Mouse (Mus musculus): Measurements from ENCODE around the gene Cryaa. TPM values are rescaled to one million over a fixed set of nuclear protein-coding genes. Genes with fewer than 3 reads are reported as not detected.
A peak's percentile ranks its signal among the peaks of the same experiment; 100 is the strongest.

The Cryaa gene
- 0.14 TPM in 1 of 2 replicates, not detected in the other for polyA plus RNA-seq (2014; fragmentation: Nextera tagmentation; extraction: Ambion mirVana)

DNA sequence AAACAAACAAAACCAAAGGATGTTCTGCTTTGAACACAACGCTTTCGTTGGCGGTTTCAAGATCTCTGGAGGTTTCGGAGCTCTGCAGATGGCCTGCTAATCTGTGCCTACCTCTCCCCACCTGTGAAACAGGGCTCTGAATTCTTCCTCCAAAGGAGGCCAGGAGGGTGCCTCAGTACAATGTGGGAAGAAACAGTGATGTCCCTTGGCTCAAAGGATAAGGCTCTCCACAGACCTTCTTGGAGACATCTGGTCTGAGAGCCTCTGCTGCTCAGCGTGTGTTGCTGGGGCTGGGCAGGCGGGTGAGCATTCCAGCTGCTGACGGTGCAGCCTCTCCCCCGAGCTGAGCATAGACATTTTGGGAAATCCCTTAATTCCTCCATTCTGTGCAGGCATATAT is at the start of gene Cryaa:
Gene Cryaa (plus strand): TSS at position 301 of the 400 bp plus-strand sequence.
- no peak within 1 kb of the TSS for H3K27ac ChIP-seq (ENCODE audit: low read depth, low read length)
- ATAC-seq (no peak), DNase-seq (ENCODE audit: low spot score) (no peak)
- no peaks in the 10 kb centered on the region for H3K27me3 ChIP-seq (replicated peaks; ENCODE audit: control insufficient read depth, insufficient read depth, low read length)
- no peak within 1 kb of the TSS for H3K4me2 ChIP-seq (ENCODE audit: low read length)
- H3K4me3 ChIP-seq (ENCODE audit: low read depth, low read length): no peak within 1 kb of the TSS
- no peaks in the 10 kb centered on the region for H3K36me3 ChIP-seq (ENCODE audit: control insufficient read depth, insufficient read depth, low read length)
- no peaks in the 10 kb centered on the region for H3K4me1 ChIP-seq (ENCODE audit: control insufficient read depth, insufficient read depth, low read length)
- no peak within 1 kb of the TSS for H3K9ac ChIP-seq (ENCODE audit: low read length)
- 85% methylated on average over 8 of the region's 8 CpGs for WGBS
- no peaks in the 10 kb centered on the region for H3K9me3 ChIP-seq (replicated peaks; ENCODE audit: control insufficient read depth, low read length)

DNA sequence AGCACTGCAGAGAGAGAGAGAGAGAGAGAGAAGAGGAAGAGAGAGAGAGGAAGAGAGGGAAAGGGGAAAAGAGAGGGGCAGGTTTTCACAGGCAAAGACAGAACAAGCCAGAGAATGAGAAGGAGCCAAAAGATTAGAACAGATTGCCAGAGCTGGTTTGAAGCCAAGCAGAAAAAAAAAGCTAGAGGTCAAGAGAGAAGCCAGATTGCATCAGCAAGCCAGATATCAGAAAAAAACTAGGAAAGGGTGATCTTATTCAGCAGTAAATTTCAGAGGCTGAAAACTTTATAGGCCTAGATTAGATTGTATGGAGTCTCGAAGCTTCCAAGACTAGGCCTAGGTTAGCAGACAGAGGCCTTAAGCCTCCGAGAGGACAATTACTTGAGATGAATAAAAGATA is 49.6 kb upstream of the Cryaa start:
- Histone ChIP-seq H3K27me3 (replicated peaks; ENCODE audit: control insufficient read depth, insufficient read depth, low read length) (no peaks in the 10 kb centered on the region), H3K4me2 (ENCODE audit: low read length) (no peak overlapping the region), H3K27ac (ENCODE audit: low read depth, low read length) (no peak overlapping the region), H3K4me3 (ENCODE audit: low read depth, low read length) (no peak overlapping the region), H3K9me3 (replicated peaks; ENCODE audit: control insufficient read depth, low read length) (no peaks in the 10 kb centered on the region), H3K36me3 (ENCODE audit: control insufficient read depth, insufficient read depth, low read length) (no peaks in the 10 kb centered on the region), H3K9ac (ENCODE audit: low read length) (no peak overlapping the region), H3K4me1 (ENCODE audit: control insufficient read depth, insufficient read depth, low read length) (no peaks in the 10 kb centered on the region)
- DNase-seq (ENCODE audit: low spot score) (no peak), ATAC-seq (no peak)
- 87% methylated on average over 2 of the region's 2 CpGs for WGBS

DNA sequence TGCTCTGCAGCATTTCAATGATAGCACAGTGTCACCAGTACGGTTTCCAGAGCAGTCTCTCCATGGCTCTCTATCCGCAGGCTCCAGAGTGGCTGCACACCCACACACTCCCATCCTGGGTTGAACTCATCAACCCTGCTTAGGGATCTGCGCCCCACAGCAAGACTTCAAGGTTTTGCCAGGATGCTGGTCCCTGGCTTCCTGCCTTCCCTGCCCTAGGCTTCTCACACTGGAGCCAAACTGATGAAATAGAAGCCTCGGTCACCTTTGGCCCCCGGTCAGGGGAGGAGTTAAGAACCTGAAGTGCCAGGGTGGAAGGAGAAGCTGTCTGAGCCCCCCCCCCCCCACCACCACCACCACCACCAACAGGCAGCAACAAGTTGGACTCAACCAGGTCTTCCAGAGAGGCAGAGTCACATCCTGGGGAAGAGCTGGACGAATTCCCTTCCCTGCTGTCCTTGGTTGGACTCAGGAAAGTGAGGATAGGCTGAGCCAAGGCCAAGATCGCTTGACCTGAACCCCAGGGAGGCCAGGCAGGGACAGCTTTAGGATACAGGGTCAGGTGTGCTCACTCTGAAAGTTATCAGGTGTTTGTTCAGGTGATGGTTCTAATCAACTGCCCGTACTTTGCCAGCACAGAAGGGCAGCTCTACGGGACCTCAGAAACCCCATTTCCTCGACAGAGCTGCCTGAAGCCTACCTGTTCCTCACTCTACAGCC is 46.4 kb upstream of the Cryaa start:
- H3K36me3 ChIP-seq (ENCODE audit: control insufficient read depth, insufficient read depth, low read length): no peaks in the 10 kb centered on the region
- no peaks in the 10 kb centered on the region for H3K9me3 ChIP-seq (replicated peaks; ENCODE audit: control insufficient read depth, low read length)
- H3K4me1 ChIP-seq (ENCODE audit: control insufficient read depth, insufficient read depth, low read length): peaks cover 2% of the 10 kb centered on the region
- WGBS: 88% methylated on average over 10 of the region's 10 CpGs
- DNase-seq (ENCODE audit: low spot score): no peak
- no peak overlapping the region for H3K4me3 ChIP-seq (ENCODE audit: low read depth, low read length)
- no peak overlapping the region for H3K4me2 ChIP-seq (ENCODE audit: low read length)
- no peak overlapping the region for H3K9ac ChIP-seq (ENCODE audit: low read length)
- H3K27ac ChIP-seq (ENCODE audit: low read depth, low read length): no peak overlapping the region
- peaks cover 6% of the 10 kb centered on the region; the same call in 1 of the 2 replicates for H3K27me3 ChIP-seq (replicated peaks; ENCODE audit: control insufficient read depth, insufficient read depth, low read length)
- ATAC-seq: no peak

DNA sequence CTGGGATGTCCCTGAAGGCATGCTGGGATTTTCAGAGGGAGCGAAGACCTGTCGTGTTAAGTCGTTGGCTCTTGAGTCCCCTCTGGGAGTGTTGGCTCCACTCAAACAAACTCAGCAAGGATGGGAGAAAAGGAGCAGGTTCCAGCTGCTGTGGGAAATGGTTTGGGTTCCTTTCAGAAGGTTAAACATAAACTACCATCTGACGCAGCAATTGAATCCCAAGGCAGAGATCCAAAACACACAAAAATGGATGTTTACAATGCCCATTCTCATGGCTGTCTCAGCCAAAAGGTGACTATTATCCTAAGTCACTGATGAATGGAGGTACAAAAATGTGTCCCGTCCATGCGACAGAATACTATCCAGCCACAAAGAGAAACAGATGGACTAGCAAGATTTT is 44.6 kb upstream of the Cryaa start:
- H3K9ac ChIP-seq (ENCODE audit: low read length): no peak overlapping the region
- DNase-seq (ENCODE audit: low spot score): no peak
- peaks cover 12% of the 10 kb centered on the region; the same call in 1 of the 2 replicates for H3K27me3 ChIP-seq (replicated peaks; ENCODE audit: control insufficient read depth, insufficient read depth, low read length)
- no peak overlapping the region for H3K27ac ChIP-seq (ENCODE audit: low read depth, low read length)
- H3K4me3 ChIP-seq (ENCODE audit: low read depth, low read length): no peak overlapping the region
- H3K36me3 ChIP-seq (ENCODE audit: control insufficient read depth, insufficient read depth, low read length): no peaks in the 10 kb centered on the region
- 86% methylated on average over 6 of the region's 6 CpGs for WGBS
- ATAC-seq: no peak
- no peak overlapping the region for H3K4me2 ChIP-seq (ENCODE audit: low read length)
- H3K4me1 ChIP-seq (ENCODE audit: control insufficient read depth, insufficient read depth, low read length): peaks cover 16% of the 10 kb centered on the region
- no peaks in the 10 kb centered on the region for H3K9me3 ChIP-seq (replicated peaks; ENCODE audit: control insufficient read depth, low read length)

DNA sequence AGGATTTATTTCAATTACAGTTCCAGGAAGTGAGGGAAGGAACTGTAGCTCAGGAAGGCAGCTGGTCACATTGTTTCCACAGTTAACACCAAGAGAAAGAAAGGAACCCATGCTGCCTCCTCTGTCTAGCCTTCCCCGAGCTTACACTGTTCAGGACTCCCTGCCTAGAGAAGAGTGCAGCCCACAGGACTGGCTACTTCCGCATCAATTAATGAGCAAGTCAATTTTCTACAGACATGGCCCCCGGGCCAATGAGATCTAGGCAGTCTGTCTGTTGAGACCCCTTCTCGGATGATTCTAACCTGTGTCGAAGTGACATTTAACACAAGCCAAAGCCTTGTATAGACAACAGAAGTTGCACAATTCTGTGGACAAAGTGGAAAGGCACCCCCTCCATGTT is 42.7 kb upstream of the Cryaa start:
- no peak overlapping the region for H3K9ac ChIP-seq (ENCODE audit: low read length)
- H3K27me3 ChIP-seq (replicated peaks; ENCODE audit: control insufficient read depth, insufficient read depth, low read length): peaks cover 12% of the 10 kb centered on the region; the same call in 1 of the 2 replicates
- ATAC-seq (no peak), DNase-seq (ENCODE audit: low spot score) (no peak)
- no peaks in the 10 kb centered on the region for H3K36me3 ChIP-seq (ENCODE audit: control insufficient read depth, insufficient read depth, low read length)
- H3K9me3 ChIP-seq (replicated peaks; ENCODE audit: control insufficient read depth, low read length): no peaks in the 10 kb centered on the region
- H3K4me3 ChIP-seq (ENCODE audit: low read depth, low read length): no peak overlapping the region
- H3K4me2 ChIP-seq (ENCODE audit: low read length): no peak overlapping the region
- H3K27ac ChIP-seq (ENCODE audit: low read depth, low read length): no peak overlapping the region
- peaks cover 26% of the 10 kb centered on the region for H3K4me1 ChIP-seq (ENCODE audit: control insufficient read depth, insufficient read depth, low read length)
- WGBS: 61% methylated on average over 5 of the region's 5 CpGs

DNA sequence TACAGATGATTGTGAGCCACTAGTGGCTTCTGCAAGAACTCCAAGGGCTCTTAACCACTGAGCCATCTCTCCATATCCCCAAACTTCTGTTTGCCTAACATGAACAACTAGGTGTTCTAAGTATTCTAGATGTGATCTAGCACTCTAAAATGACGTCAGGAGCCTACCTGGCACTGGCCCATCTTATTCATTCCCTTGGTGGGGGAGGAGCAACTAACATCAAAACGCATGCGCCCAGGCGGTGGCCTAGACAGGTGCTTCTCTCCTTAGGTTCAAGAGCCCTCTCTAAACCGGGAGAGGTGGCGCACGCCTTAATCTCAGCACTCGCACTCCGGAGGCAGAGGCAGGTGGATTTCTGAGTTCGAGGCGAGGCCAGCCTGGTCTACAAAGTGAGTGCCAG is 41.8 kb upstream of the Cryaa start:
- Histone ChIP-seq H3K27ac (ENCODE audit: low read depth, low read length) (no peak overlapping the region), H3K4me1 (ENCODE audit: control insufficient read depth, insufficient read depth, low read length) (peaks cover 26% of the 10 kb centered on the region), H3K4me3 (ENCODE audit: low read depth, low read length) (no peak overlapping the region), H3K36me3 (ENCODE audit: control insufficient read depth, insufficient read depth, low read length) (no peaks in the 10 kb centered on the region), H3K9me3 (replicated peaks; ENCODE audit: control insufficient read depth, low read length) (no peaks in the 10 kb centered on the region), H3K27me3 (replicated peaks; ENCODE audit: control insufficient read depth, insufficient read depth, low read length) (peaks cover 12% of the 10 kb centered on the region; the same call in 1 of the 2 replicates), H3K4me2 (ENCODE audit: low read length) (peak overlapping the region; percentile 96; the same call in 1 of the 2 replicates), H3K9ac (ENCODE audit: low read length) (no peak overlapping the region)
- no peak for ATAC-seq
- DNase-seq (ENCODE audit: low spot score): no peak
- 70% methylated on average over 11 of the region's 11 CpGs for WGBS

DNA sequence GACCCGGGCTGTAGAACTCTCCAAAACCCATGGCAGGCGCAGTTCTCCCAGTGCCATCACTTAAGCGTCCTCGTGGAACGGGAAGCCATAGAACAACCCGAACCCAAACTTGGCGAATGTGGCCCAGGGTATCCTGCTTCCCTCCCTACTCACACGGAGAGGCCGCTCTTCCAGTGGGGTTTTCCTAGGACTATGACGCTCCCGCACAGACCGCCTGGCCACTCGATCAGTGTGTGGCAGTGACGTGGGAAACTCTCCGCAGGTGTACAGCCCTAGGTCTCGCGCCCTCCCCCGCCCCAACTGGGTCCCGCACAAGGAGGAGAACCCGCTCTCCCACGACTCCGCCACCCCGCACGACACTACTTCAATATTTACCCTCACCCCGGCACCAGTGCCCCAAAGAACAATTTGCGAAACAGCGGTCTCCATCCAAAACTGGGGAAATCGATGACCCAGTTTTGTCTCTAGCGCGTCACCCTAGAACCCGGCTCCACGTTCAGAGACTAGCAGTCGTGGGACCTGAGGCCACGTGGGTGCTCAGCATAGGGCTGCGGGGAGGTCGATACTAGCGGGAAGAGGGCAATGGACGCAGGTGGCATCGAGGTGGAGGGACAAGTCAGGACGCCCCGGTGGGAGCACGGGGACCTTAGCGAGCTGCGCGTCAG is 41.2 kb upstream of the Cryaa start:
- H3K9ac ChIP-seq (ENCODE audit: low read length): peak overlapping the region; percentile 67
- H3K27ac ChIP-seq (ENCODE audit: low read depth, low read length): no peak overlapping the region
- no peaks in the 10 kb centered on the region for H3K9me3 ChIP-seq (replicated peaks; ENCODE audit: control insufficient read depth, low read length)
- peak; percentile 36 for ATAC-seq
- H3K4me2 ChIP-seq (ENCODE audit: low read length): peak overlapping the region; percentile 96
- H3K4me1 ChIP-seq (ENCODE audit: control insufficient read depth, insufficient read depth, low read length): peaks cover 26% of the 10 kb centered on the region
- peak overlapping the region; percentile 43 for H3K4me3 ChIP-seq (ENCODE audit: low read depth, low read length)
- H3K27me3 ChIP-seq (replicated peaks; ENCODE audit: control insufficient read depth, insufficient read depth, low read length): peaks cover 12% of the 10 kb centered on the region; the same call in 1 of the 2 replicates
- WGBS: 4% methylated on average over 44 of the region's 45 CpGs
- DNase-seq (ENCODE audit: low spot score): peak; percentile 28
- H3K36me3 ChIP-seq (ENCODE audit: control insufficient read depth, insufficient read depth, low read length): no peaks in the 10 kb centered on the region

DNA sequence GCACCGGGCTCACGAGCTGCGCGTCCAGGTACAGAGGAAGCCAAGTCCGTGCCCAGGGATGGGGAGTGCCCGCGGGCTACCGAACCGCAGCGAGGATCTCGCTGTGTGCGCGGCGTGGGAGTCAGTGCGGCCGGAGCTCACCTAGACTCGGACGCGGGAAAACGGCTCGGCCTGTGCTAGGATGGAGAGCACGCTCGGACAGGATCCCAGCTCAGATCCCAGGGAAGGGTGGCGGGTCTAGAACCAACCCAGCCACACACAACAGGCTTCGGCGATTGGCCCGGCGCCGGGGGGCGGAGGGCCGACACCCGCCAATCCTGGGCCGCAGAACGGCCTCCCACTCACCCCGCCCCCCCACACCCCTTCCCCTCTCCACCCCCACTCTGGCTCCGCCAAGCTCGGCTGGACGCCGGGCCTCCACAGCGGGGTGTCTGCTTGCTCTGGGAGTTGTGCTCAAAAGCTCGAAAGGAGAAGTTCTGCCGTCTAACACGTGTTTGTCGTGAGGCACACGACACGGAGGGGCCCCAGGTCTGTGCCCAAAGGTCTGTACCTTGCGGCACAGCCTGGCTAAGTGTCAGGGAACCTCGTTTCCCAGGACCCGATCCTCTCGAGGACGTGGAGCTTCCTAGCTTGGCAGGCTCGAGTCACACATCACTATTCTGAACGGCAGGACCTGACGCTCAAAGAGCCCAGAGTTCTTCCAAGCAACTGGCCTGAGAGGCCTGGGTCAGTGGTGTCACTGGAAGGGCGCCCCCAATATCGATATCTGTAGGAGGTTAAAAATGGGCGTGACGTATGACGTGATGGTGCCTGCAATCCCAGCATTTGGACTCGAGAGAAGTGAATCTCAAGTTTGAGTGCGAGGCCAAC is 40.4 kb upstream of the Cryaa start, which contains the start of gene Cbs:
Gene Cbs (minus strand): TSS at position 297 of the 870 bp plus-strand sequence.
- H3K4me1 ChIP-seq (ENCODE audit: control insufficient read depth, insufficient read depth, low read length): peaks cover 26% of the 10 kb centered on the region
- H3K4me3 ChIP-seq (ENCODE audit: low read depth, low read length): peak within 1 kb of the TSS; percentile 43
- H3K27me3 ChIP-seq (replicated peaks; ENCODE audit: control insufficient read depth, insufficient read depth, low read length): peaks cover 12% of the 10 kb centered on the region; the same call in 1 of the 2 replicates
- peak within 1 kb of the TSS; percentile 96 for H3K4me2 ChIP-seq (ENCODE audit: low read length)
- 2% methylated on average over 51 of the region's 61 CpGs for WGBS
- no peaks in the 10 kb centered on the region for H3K36me3 ChIP-seq (ENCODE audit: control insufficient read depth, insufficient read depth, low read length)
- peak within 1 kb of the TSS; percentile 67 for H3K9ac ChIP-seq (ENCODE audit: low read length)
- peak; percentile 72 for DNase-seq (ENCODE audit: low spot score)
- peak; percentile 78 for ATAC-seq
- H3K27ac ChIP-seq (ENCODE audit: low read depth, low read length): peak within 1 kb of the TSS; percentile 63
- no peaks in the 10 kb centered on the region for H3K9me3 ChIP-seq (replicated peaks; ENCODE audit: control insufficient read depth, low read length)

Data from forebrain, embryonic 14.5 days (tissue).